Mouse (Mus musculus): ENCODE data around the gene Cnot2. TPM values are rescaled to one million over a fixed set of nuclear protein-coding genes. Genes with fewer than 3 reads are reported as not detected.

The Cnot2 gene
- polyA plus RNA-seq, 1 experiment from 2014 or later = 121 TPM

GRCm38 (mm10) chr10:116547958-116548357 is 33.4 kb downstream of the Cnot2 start:
- Histone ChIP-seq H3K27me3 (ENCODE audit: control insufficient read depth, insufficient read depth, low read length) (no peaks in the 10 kb centered on the region), H3K4me3 (ENCODE audit: low read length) (no peak overlapping the region), H3K27ac (ENCODE audit: low read depth, low read length) (no peak overlapping the region), H3K9ac (ENCODE audit: low read depth, low read length) (no peak overlapping the region), H3K36me3 (ENCODE audit: control insufficient read depth, insufficient read depth, low read length) (peaks cover 3% of the 10 kb centered on the region; the same call in 1 of the 2 replicates), H3K9me3 (ENCODE audit: control insufficient read depth, low read length) (no peaks in the 10 kb centered on the region), H3K4me1 (ENCODE audit: control insufficient read depth, insufficient read depth, low read length) (0 out of 2 replicates have a peak, but pooled peaks cover 3% of the 10 kb centered on the region), H3K4me2 (replicated peaks; ENCODE audit: low read depth, low read length) (no peak overlapping the region)
- WGBS = 17% methylated on average over 4 of the region's 4 CpGs
- ATAC-seq (ENCODE audit: low FRiP score, low TSS enrichment) = no peak

DNA sequence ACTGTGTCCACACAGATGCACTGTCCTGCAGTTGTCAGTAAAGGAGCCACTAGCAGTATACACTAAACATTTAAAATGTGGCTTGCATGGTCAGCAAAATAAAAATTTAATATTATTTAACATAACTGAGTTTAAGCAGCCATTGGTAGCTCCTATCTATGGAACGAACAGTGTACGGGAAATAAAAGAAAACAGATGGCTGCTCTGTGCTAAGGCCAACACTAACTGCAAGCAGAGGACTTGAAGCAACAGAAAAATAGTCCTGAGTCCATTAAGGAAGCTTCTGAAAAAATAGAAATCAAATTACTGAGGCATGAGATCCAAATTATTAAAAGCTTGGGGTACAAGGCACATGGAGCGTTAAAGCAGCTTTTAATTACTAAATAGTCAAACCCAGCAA is 35.1 kb downstream of the Cnot2 start:
- Histone ChIP-seq H3K4me3 (ENCODE audit: low read length) (no peak overlapping the region), H3K9ac (ENCODE audit: low read depth, low read length) (no peak overlapping the region), H3K27me3 (ENCODE audit: control insufficient read depth, insufficient read depth, low read length) (no peaks in the 10 kb centered on the region), H3K9me3 (ENCODE audit: control insufficient read depth, low read length) (no peaks in the 10 kb centered on the region), H3K36me3 (ENCODE audit: control insufficient read depth, insufficient read depth, low read length) (peaks cover 3% of the 10 kb centered on the region; the same call in 1 of the 2 replicates), H3K4me1 (ENCODE audit: control insufficient read depth, insufficient read depth, low read length) (0 out of 2 replicates have a peak, but pooled peaks cover 3% of the 10 kb centered on the region), H3K4me2 (replicated peaks; ENCODE audit: low read depth, low read length) (no peak overlapping the region), H3K27ac (ENCODE audit: low read depth, low read length) (no peak overlapping the region)
- ATAC-seq (ENCODE audit: low FRiP score, low TSS enrichment) = no peak
- 91% methylated on average over 3 of the region's 3 CpGs for WGBS

DNA sequence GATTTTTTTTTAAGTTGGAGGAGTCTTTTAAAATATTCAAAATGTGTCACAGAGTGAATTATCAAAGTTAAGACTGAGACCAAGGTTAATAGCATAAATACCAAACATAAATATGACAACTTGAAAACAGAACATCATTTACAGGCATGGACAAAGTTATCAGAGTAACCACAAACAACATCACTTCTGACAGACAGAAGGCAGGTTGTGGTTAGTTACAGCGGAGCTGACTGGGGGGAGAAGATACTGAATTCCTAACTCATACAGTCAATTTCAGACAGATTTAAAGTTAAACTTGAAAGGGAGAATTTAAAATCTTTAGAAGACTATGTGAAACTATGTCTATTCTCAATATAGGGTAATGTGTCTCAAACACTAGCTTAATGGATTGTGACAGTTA is 38.2 kb downstream of the Cnot2 start:
- H3K27ac ChIP-seq (ENCODE audit: low read depth, low read length) = no peak overlapping the region
- peaks cover 3% of the 10 kb centered on the region; the same call in 1 of the 2 replicates for H3K36me3 ChIP-seq (ENCODE audit: control insufficient read depth, insufficient read depth, low read length)
- 88% methylated on average over 1 of the region's 1 CpGs for WGBS
- H3K4me2 ChIP-seq (replicated peaks; ENCODE audit: low read depth, low read length) = no peak overlapping the region
- no peak for ATAC-seq (ENCODE audit: low FRiP score, low TSS enrichment)
- H3K9me3 ChIP-seq (ENCODE audit: control insufficient read depth, low read length) = no peaks in the 10 kb centered on the region
- no peaks in the 10 kb centered on the region for H3K27me3 ChIP-seq (ENCODE audit: control insufficient read depth, insufficient read depth, low read length)
- H3K4me1 ChIP-seq (ENCODE audit: control insufficient read depth, insufficient read depth, low read length) = no peaks in the 10 kb centered on the region
- H3K9ac ChIP-seq (ENCODE audit: low read depth, low read length) = no peak overlapping the region
- no peak overlapping the region for H3K4me3 ChIP-seq (ENCODE audit: low read length)

DNA sequence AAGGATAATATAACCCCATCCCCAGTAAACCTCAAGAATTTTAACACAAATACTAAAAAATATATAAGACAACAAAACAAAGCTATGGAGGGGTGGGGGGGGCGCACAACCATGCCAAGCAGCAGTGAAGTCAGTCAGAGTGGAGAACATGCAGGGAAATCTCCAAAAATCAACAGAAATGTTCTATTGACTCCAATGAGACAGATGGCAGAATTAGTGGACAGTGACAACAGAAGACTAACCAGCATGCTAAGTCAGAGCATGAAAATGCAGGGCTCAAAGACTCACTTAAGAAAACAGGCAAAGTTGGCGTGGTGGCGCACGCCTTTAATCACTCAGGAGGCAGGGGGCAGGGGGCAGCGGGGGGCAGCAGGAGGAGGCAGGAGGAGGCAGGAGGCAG is 40.6 kb downstream of the Cnot2 start:
- Histone ChIP-seq H3K4me2 (replicated peaks; ENCODE audit: low read depth, low read length) (no peak overlapping the region), H3K36me3 (ENCODE audit: control insufficient read depth, insufficient read depth, low read length) (peaks cover 3% of the 10 kb centered on the region; the same call in 1 of the 2 replicates), H3K4me1 (ENCODE audit: control insufficient read depth, insufficient read depth, low read length) (no peaks in the 10 kb centered on the region), H3K9ac (ENCODE audit: low read depth, low read length) (no peak overlapping the region), H3K4me3 (ENCODE audit: low read length) (no peak overlapping the region), H3K9me3 (ENCODE audit: control insufficient read depth, low read length) (no peaks in the 10 kb centered on the region), H3K27ac (ENCODE audit: low read depth, low read length) (no peak overlapping the region), H3K27me3 (ENCODE audit: control insufficient read depth, insufficient read depth, low read length) (no peaks in the 10 kb centered on the region)
- WGBS = 72% methylated on average over 5 of the region's 5 CpGs
- ATAC-seq (ENCODE audit: low FRiP score, low TSS enrichment) = no peak

DNA sequence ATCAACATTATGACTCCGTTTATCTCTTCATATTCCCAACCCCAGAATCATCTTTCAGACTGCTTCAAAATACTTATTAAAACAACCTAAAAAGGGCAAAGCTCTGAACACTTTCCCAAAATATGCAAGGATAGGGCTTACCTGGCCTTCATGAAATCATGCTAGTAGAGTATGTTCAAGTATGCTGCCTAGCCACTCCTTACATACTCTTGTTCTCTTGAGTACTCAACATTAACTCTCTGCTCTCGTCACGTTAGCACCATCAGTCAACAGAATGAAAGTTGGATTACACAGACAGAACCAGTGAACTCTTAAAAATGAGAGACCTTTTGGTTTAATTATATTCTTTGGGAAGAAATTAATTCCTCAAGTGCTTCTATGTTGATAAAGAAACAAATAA is 43.8 kb downstream of the Cnot2 start:
- Histone ChIP-seq H3K27me3 (ENCODE audit: control insufficient read depth, insufficient read depth, low read length) (no peaks in the 10 kb centered on the region), H3K4me3 (ENCODE audit: low read length) (no peak overlapping the region), H3K4me1 (ENCODE audit: control insufficient read depth, insufficient read depth, low read length) (0 out of 2 replicates have a peak, but pooled peaks cover 2% of the 10 kb centered on the region), H3K9ac (ENCODE audit: low read depth, low read length) (no peak overlapping the region), H3K9me3 (ENCODE audit: control insufficient read depth, low read length) (no peaks in the 10 kb centered on the region), H3K36me3 (ENCODE audit: control insufficient read depth, insufficient read depth, low read length) (no peaks in the 10 kb centered on the region), H3K27ac (ENCODE audit: low read depth, low read length) (no peak overlapping the region), H3K4me2 (replicated peaks; ENCODE audit: low read depth, low read length) (no peak overlapping the region)
- no peak for ATAC-seq (ENCODE audit: low FRiP score, low TSS enrichment)
- 92% methylated on average over 3 of the region's 3 CpGs for whole genome bisulfite sequencing

DNA sequence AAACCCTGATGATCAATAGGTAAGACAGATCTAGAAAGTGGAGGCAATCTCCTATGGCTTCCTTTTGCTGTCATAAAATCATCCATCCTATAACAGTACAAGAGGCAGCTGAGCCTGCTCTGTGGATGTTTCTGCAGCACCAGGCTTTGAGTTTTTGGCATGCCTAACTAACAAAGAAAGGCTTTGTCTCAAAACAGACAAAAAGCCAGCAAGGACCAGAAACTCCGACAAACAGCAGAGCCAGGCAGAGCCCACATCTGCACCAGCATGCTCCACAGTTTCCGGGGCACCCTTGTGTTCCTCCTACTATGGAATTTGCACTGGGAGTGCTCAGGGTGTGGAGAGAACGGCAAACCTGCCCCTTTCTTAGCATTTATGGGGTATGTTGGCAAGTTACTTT is 47.0 kb downstream of the Cnot2 start:
- H3K4me1 ChIP-seq (ENCODE audit: control insufficient read depth, insufficient read depth, low read length) = 0 out of 2 replicates have a peak, but pooled peaks cover 2% of the 10 kb centered on the region
- H3K4me3 ChIP-seq (ENCODE audit: low read length) = no peak overlapping the region
- no peaks in the 10 kb centered on the region for H3K9me3 ChIP-seq (ENCODE audit: control insufficient read depth, low read length)
- H3K9ac ChIP-seq (ENCODE audit: low read depth, low read length) = no peak overlapping the region
- no peaks in the 10 kb centered on the region for H3K36me3 ChIP-seq (ENCODE audit: control insufficient read depth, insufficient read depth, low read length)
- H3K27ac ChIP-seq (ENCODE audit: low read depth, low read length) = no peak overlapping the region
- no peaks in the 10 kb centered on the region for H3K27me3 ChIP-seq (ENCODE audit: control insufficient read depth, insufficient read depth, low read length)
- WGBS = 62% methylated on average over 3 of the region's 3 CpGs
- no peak for ATAC-seq (ENCODE audit: low FRiP score, low TSS enrichment)
- no peak overlapping the region for H3K4me2 ChIP-seq (replicated peaks; ENCODE audit: low read depth, low read length)

- H3K36me3 ChIP-seq (ENCODE audit: control insufficient read depth, insufficient read depth, low read length) = peaks cover 1% of the 10 kb centered on the region; the same call in 1 of the 2 replicates
- no peak for ATAC-seq (ENCODE audit: low FRiP score, low TSS enrichment)
- no peak overlapping the region for H3K4me3 ChIP-seq (ENCODE audit: low read length)
- no peaks in the 10 kb centered on the region for H3K27me3 ChIP-seq (ENCODE audit: control insufficient read depth, insufficient read depth, low read length)
- no peak overlapping the region for H3K4me2 ChIP-seq (replicated peaks; ENCODE audit: low read depth, low read length)
- WGBS = 87% methylated on average over 3 of the region's 3 CpGs
- no peaks in the 10 kb centered on the region for H3K9me3 ChIP-seq (ENCODE audit: control insufficient read depth, low read length)
- H3K9ac ChIP-seq (ENCODE audit: low read depth, low read length) = no peak overlapping the region
- 0 out of 2 replicates have a peak, but pooled peaks cover 2% of the 10 kb centered on the region for H3K4me1 ChIP-seq (ENCODE audit: control insufficient read depth, insufficient read depth, low read length)
- no peak overlapping the region for H3K27ac ChIP-seq (ENCODE audit: low read depth, low read length)
Measured at GRCm38 (mm10) chr10:116532561-116532960, 48.8 kb downstream of the Cnot2 start.

DNA sequence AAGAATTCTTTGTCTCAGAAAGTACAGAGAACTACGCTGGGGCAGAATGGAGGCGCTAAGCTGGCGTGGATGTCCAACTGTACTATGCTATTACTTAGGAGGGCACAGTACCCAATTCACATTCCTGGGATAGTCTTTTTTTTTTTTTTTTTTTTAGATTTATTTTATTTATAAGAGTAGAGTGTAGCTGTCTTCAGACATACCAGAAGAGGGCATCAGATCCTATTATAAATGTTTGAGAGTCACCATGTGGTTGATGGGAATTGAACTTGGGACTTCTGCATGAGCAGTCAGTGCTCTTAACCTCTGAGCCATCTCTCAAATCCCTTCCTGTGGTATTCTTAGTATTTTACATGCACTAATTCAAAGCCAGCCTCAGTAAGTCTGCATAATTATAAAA is 50.2 kb downstream of the Cnot2 start:
- WGBS = 97% methylated on average over 3 of the region's 3 CpGs
- no peaks in the 10 kb centered on the region for H3K9me3 ChIP-seq (ENCODE audit: control insufficient read depth, low read length)
- H3K36me3 ChIP-seq (ENCODE audit: control insufficient read depth, insufficient read depth, low read length) = peaks cover 4% of the 10 kb centered on the region; the same call in 1 of the 2 replicates
- 0 out of 2 replicates have a peak, but pooled peaks cover 2% of the 10 kb centered on the region for H3K4me1 ChIP-seq (ENCODE audit: control insufficient read depth, insufficient read depth, low read length)
- no peaks in the 10 kb centered on the region for H3K27me3 ChIP-seq (ENCODE audit: control insufficient read depth, insufficient read depth, low read length)
- no peak overlapping the region for H3K9ac ChIP-seq (ENCODE audit: low read depth, low read length)
- H3K4me3 ChIP-seq (ENCODE audit: low read length) = no peak overlapping the region
- H3K27ac ChIP-seq (ENCODE audit: low read depth, low read length) = no peak overlapping the region
- no peak for ATAC-seq (ENCODE audit: low FRiP score, low TSS enrichment)
- H3K4me2 ChIP-seq (replicated peaks; ENCODE audit: low read depth, low read length) = no peak overlapping the region

GRCm38 (mm10) chr10:116519588-116519987 is 61.7 kb downstream of the Cnot2 start:
- 80% methylated on average over 1 of the region's 1 CpGs for WGBS
- no peak overlapping the region for H3K9ac ChIP-seq (ENCODE audit: low read depth, low read length)
- no peaks in the 10 kb centered on the region for H3K27me3 ChIP-seq (ENCODE audit: control insufficient read depth, insufficient read depth, low read length)
- H3K9me3 ChIP-seq (ENCODE audit: control insufficient read depth, low read length) = no peaks in the 10 kb centered on the region
- no peak overlapping the region for H3K4me3 ChIP-seq (ENCODE audit: low read length)
- H3K4me2 ChIP-seq (replicated peaks; ENCODE audit: low read depth, low read length) = no peak overlapping the region
- no peaks in the 10 kb centered on the region for H3K4me1 ChIP-seq (ENCODE audit: control insufficient read depth, insufficient read depth, low read length)
- H3K27ac ChIP-seq (ENCODE audit: low read depth, low read length) = no peak overlapping the region
- ATAC-seq (ENCODE audit: low FRiP score, low TSS enrichment) = no peak
- H3K36me3 ChIP-seq (ENCODE audit: control insufficient read depth, insufficient read depth, low read length) = no peaks in the 10 kb centered on the region; the same call in 1 of the 2 replicates
